Mouse (Mus musculus) gastrocnemius, postnatal 4 days (tissue): ENCODE measurements around the gene Hivep3. TPM values are rescaled to one million over a fixed set of nuclear protein-coding genes. Genes with fewer than 3 reads are reported as not detected.
A peak's percentile ranks its signal among the peaks of the same experiment; 100 is the strongest.

Experiments
- DNase-seq, 2 experiments: peaks; one replicate each; pipeline ENCODE4 v3.0.0; 2021 to 2022; ENCODE audit warnings: low spot score in 2 of 2, mixed read lengths in 2 of 2
- total RNA-seq, 2 experiments: library from RNA; stranded (reverse); gene quantifications; 2 replicates each; pipeline ENCODE4 v1.2.3; 2021

Hivep3 gene
- total RNA-seq, 2 experiments from 2014 or later, result 5.5 to 5.7 TPM

DNA sequence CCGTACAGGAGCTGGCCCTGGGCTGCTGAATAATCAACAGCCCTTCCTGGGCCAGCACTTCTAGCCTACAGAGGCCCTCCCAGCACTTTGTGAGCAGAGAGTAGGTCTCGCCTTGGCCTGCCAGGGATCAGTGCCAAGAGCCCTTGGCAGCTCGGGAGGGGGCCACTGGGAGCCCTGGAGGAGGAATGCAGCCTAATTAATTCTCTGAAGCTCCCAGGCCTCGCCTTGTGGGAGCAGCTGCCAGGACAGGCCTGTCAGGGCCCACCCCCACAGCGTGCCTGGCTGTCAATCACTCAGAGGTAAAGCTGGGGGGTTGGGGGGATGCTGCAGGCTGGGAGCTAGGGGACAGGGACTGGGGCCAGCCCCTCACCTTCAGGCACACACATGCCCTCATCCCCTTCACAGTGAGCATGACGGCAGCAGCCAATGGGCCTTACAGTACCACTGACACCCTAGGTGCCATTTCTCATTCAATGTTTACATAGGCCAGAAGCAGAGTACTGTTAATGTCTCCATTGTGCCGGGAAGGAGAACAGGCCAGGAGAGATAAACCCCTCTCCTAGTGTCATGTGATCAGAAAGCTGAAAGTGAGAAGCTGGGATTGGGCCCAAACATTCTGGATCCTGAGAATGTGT is 438.6 kb downstream of the Hivep3 start:
- DNase-seq, result peak in 1 of 2 experiments; percentile 35

- no peak for DNase-seq
Measured at GRCm38 (mm10) chr4:120179123-120179522, 445.5 kb downstream of the Hivep3 start.

DNA sequence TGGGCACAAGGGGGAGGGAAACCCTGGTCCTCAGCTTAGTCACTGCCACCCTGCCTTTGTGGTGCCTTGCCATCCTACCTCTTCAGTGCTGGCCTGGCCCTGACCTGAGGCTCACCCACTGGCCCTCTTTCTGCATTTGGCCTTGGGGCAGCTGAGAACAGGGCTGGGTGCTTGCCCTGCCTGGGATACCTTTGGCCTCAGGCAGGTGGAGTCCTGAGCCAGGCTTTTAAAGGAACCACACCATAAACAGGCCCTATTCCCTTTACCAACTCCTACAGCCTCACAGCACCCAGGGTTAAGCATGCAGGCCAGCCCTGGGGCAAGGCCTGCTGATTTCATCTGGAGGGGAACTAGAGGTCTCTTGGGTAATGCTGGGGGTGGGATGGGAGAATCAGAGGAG is 447.0 kb downstream of the Hivep3 start:
- DNase-seq, result no peak

DNA sequence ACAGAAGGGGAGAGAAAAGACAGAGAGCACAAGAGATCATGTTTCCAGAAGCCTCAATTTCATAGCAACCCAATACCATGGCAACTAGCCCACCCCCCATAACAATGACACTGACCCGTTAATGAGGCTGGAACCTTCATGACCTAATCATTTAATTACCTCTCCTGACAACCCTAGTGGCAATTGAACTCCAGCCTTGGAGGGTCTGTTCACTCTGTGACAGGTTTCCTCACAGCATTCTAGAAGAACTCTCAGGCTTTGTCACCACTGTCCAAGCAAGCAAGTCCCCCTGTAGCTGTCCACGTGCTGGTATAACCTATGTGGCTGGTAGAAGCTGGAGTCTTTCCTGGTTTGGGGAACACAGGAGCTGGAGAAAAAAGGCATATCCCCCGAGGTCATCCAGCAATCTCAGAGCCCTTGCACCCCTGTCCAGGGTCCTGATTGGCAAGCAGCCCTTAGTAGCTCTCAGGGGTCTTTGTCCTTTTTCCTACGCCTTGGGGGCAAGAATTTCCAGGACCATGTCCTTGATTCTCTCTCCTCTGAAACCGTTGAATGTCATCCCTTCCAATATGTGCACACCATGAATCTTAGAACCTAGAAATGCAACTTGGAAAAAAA is 450.9 kb downstream of the Hivep3 start:
- no peak for DNase-seq

GRCm38 (mm10) chr4:120186441-120186840 is 452.9 kb downstream of the Hivep3 start:
- DNase-seq, result no peak

DNA sequence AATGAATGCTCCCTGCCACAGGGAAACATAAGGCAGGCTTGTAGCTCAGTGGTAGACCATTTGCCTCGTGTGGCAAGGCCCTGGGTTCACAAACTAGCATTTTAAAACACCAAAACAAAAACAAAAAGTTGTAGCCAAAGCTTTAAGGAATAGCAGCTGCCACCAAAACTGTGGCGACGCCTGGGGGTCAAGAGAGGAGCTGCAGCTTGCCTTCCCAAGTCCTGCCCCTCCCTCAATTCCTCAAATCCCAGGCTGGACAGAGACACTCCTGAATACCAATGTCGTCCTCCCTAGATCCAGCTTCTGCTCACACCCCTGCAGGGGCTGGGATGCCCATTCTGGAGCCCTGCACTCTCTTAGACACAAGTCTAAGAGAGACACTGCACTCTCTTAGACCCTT is 453.4 kb downstream of the Hivep3 start:
- no peak for DNase-seq

Other genes starting within 250 kb of the Hivep3 start
- 1 to 10 TPM in 1 of 2 experiments, under 1 TPM in 1; 0.59 to 1.2 TPM for gene Rimkla, start 241.2 kb upstream of the Hivep3 start, total RNA-seq
- gene Foxj3, start 196.8 kb upstream of the Hivep3 start, total RNA-seq, result 10 to 100 TPM; 45.3 to 52.9 TPM
- 10 to 100 TPM in 1 of 2 experiments, 1 to 10 TPM in 1; 9.4 to 10.5 TPM for gene Frg2f1, start 194.3 kb upstream of the Hivep3 start, total RNA-seq
- gene Guca2a, start 96.1 kb upstream of the Hivep3 start, total RNA-seq, result not detected
- gene Guca2b, start 74.8 kb upstream of the Hivep3 start, total RNA-seq, result not detected